ENCODE assay signal across 20 mouse cellular contexts in the genomic region with DNA sequence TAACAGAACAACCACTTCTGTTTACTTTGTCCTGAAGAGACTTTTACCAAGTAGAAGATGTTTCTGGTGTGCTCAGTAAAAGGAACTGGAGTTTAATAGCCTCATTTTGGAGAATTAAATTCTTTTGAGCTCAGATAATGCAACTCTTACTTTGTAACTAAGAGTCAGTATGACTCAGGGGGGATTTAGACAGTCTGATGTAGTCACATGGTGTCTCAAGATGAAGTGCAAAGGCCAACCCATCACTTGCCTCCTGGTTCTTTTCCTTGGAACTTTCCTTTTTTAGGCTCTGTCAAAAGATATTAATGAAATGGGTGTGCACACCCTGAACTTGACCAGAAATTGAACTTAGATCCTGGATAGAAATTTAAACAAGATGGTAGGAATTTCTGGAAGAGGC.
"Had no signal": no experiment of that assay in that cellular context is flagged by ENCODE, and none has a peak within 500 bp of the region (broad histone marks: within the 10 kb centered on the region; RNA-seq: fewer than 3 reads in every experiment).

No protein-coding gene starts in this region.

- H3K36me3 ChIP-seq: liver, embryonic 13.5 days; liver, embryonic 15.5 days; lung, embryonic 15.5 days; midbrain, embryonic 13.5 days; midbrain, embryonic 15.5 days; neural tube, embryonic 12.5 days; stomach, embryonic 15.5 days had no signal

- DNase-seq: liver, embryonic 13.5 days; liver, postnatal 0 days; lung, adult 2 months; lung, postnatal 14 days; lung, postnatal 36 days; right cerebral cortex, postnatal 14 days; spleen, adult 18-20 months; thymus, adult 2 months; thymus, postnatal 25 days; thymus, postnatal 4 days had no signal

- H3K4me3 ChIP-seq: liver, embryonic 13.5 days; liver, embryonic 15.5 days; lung, embryonic 15.5 days; megakaryocyte, embryonic 14.5 days; midbrain, embryonic 13.5 days; midbrain, embryonic 15.5 days; neural tube, embryonic 12.5 days; stomach, embryonic 15.5 days had no signal

- H3K9me3 ChIP-seq: liver, embryonic 13.5 days; liver, embryonic 15.5 days; lung, embryonic 15.5 days; megakaryocyte, embryonic 14.5 days; midbrain, embryonic 13.5 days; midbrain, embryonic 15.5 days; neural tube, embryonic 12.5 days; stomach, embryonic 15.5 days had no signal

- H3K27me3 ChIP-seq: liver, embryonic 13.5 days; liver, embryonic 15.5 days; lung, embryonic 15.5 days; megakaryocyte, embryonic 14.5 days; midbrain, embryonic 13.5 days; midbrain, embryonic 15.5 days; neural tube, embryonic 12.5 days; stomach, embryonic 15.5 days had no signal

- H3K4me1 ChIP-seq: liver, embryonic 13.5 days; liver, embryonic 15.5 days; lung, embryonic 15.5 days; megakaryocyte, embryonic 14.5 days; midbrain, embryonic 13.5 days; midbrain, embryonic 15.5 days; neural tube, embryonic 12.5 days; stomach, embryonic 15.5 days had no signal

- H3K27ac ChIP-seq: liver, embryonic 13.5 days; liver, embryonic 15.5 days; lung, embryonic 15.5 days; macrophage; midbrain, embryonic 13.5 days; midbrain, embryonic 15.5 days; neural tube, embryonic 12.5 days; stomach, embryonic 15.5 days had no signal

- H3K4me2 ChIP-seq: liver, embryonic 13.5 days; liver, embryonic 15.5 days; lung, embryonic 15.5 days; midbrain, embryonic 11.5 days; midbrain, embryonic 13.5 days; midbrain, embryonic 15.5 days; neural tube, embryonic 12.5 days; stomach, embryonic 15.5 days had no signal

- ATAC-seq: liver, postnatal 0 days; lung, postnatal 0 days; midbrain, embryonic 13.5 days; midbrain, embryonic 15.5 days had no signal

- H3K9ac ChIP-seq: liver, embryonic 13.5 days; liver, embryonic 15.5 days; liver, postnatal 0 days; lung, embryonic 15.5 days; midbrain, embryonic 13.5 days; midbrain, embryonic 15.5 days; neural tube, embryonic 12.5 days; stomach, embryonic 15.5 days had no signal
